Comparison of ENCODE assay signal across 7 mouse cellular contexts in genomic region chr4:57433941-57434704, GRCm38 (mm10). TPM values are rescaled to one million over a fixed set of nuclear protein-coding genes. Genes with fewer than 3 reads are reported as not detected.
DNase-seq lines count a peak whose midpoint lies in the region; ATAC-seq and TF ChIP-seq lines count a peak whose summit lies in the region.

Gene Palm2, plus strand, starts transcription at chr4:57434247.

- H3K27ac ChIP-seq in embryonic facial prominence, embryonic 12.5 days = no peak within 1 kb of the TSS
- no peak within 1 kb of the TSS; the same call in 1 of the 2 replicates for H3K27ac ChIP-seq in heart, adult 2 months
- H3K27ac ChIP-seq in limb, embryonic 13.5 days = no peak within 1 kb of the TSS
- peak within 1 kb of the TSS; percentile 93 for H3K27ac ChIP-seq in midbrain, postnatal 0 days (ENCODE audit: low read depth, low read length)

- DNase-seq in brain, adult 2 months (ENCODE audit: low read depth, low spot score) = peak; percentile 94
- DNase-seq in heart, adult 2 months = peak; percentile 65 to 69
- DNase-seq in kidney, adult 8-10 months = peak; percentile 9 to 13
- peak; percentile 85 for DNase-seq in midbrain, postnatal 0 days (ENCODE audit: low spot score)
- peak; percentile 77 for DNase-seq in telencephalon, adult 2 months (ENCODE audit: low read depth, low spot score)

- no peak for TF ChIP-seq EP300 in heart, adult 2 months (IDR thresholded peaks at IDR 0.05; ENCODE audit: insufficient read depth, low read depth, low read length)

- no peak for TF ChIP-seq POLR2A in heart, adult 2 months (IDR thresholded peaks at IDR 0.05; ENCODE audit: insufficient read depth, low read depth, low read length)

- 0 out of 2 replicates have a peak, but pooled peaks have one; percentile 8 for TF ChIP-seq CTCF in heart, adult 2 months (IDR thresholded peaks at IDR 0.05)
- peak; percentile 17 for TF ChIP-seq CTCF in midbrain, postnatal 0 days (IDR thresholded peaks at IDR 0.05)

- WGBS in embryonic facial prominence, embryonic 12.5 days = under 1% methylated on average over 67 of the region's 67 CpGs
- WGBS in heart, adult 2 months = under 1% methylated on average over 67 of the region's 67 CpGs
- under 1% methylated on average over 67 of the region's 67 CpGs for WGBS in limb, embryonic 13.5 days
- under 1% methylated on average over 59 of the region's 67 CpGs for WGBS in midbrain, postnatal 0 days

- no peaks in the 10 kb centered on the region for H3K9me3 ChIP-seq in embryonic facial prominence, embryonic 12.5 days
- H3K9me3 ChIP-seq in limb, embryonic 13.5 days = no peaks in the 10 kb centered on the region
- H3K9me3 ChIP-seq in midbrain, postnatal 0 days (ENCODE audit: low read length) = no peaks in the 10 kb centered on the region

- peak within 1 kb of the TSS; percentile 99 for H3K4me2 ChIP-seq in embryonic facial prominence, embryonic 12.5 days (replicated peaks)
- H3K4me2 ChIP-seq in limb, embryonic 13.5 days (replicated peaks) = peak within 1 kb of the TSS; percentile 100
- H3K4me2 ChIP-seq in midbrain, postnatal 0 days (ENCODE audit: low read depth, low read length, poor library complexity, severe bottlenecking) = peak within 1 kb of the TSS; percentile 70

- no peaks in the 10 kb centered on the region for H3K79me2 ChIP-seq in heart, adult 2 months (replicated peaks; ENCODE audit: control insufficient read depth, insufficient read depth, low read length)

- no peaks in the 10 kb centered on the region for H3K36me3 ChIP-seq in embryonic facial prominence, embryonic 12.5 days
- H3K36me3 ChIP-seq in heart, adult 2 months (ENCODE audit: control insufficient read depth, insufficient read depth, low read length) = no peaks in the 10 kb centered on the region
- no peaks in the 10 kb centered on the region for H3K36me3 ChIP-seq in limb, embryonic 13.5 days
- H3K36me3 ChIP-seq in midbrain, postnatal 0 days (ENCODE audit: insufficient read depth, low read length) = no peaks in the 10 kb centered on the region

- H3K4me1 ChIP-seq in embryonic facial prominence, embryonic 12.5 days = peaks cover 11% of the 10 kb centered on the region
- H3K4me1 ChIP-seq in heart, adult 2 months (ENCODE audit: control insufficient read depth, insufficient read depth, low read length) = no peaks in the 10 kb centered on the region
- H3K4me1 ChIP-seq in limb, embryonic 13.5 days = peaks cover 16% of the 10 kb centered on the region
- H3K4me1 ChIP-seq in midbrain, postnatal 0 days (ENCODE audit: insufficient read depth, low read length) = peaks cover 3% of the 10 kb centered on the region; the same call in 1 of the 2 replicates

- peak; percentile 73 for ATAC-seq in embryonic facial prominence, embryonic 12.5 days (ENCODE audit: insufficient number of reproducible peaks, insufficient read depth, low FRiP score, low TSS enrichment)
- ATAC-seq in limb, embryonic 13.5 days (ENCODE audit: low FRiP score, low read depth) = peak; percentile 76
- ATAC-seq in midbrain, postnatal 0 days (ENCODE audit: low FRiP score) = peak; percentile 83

- intact Hi-C loops in heart, adult 2 months (cut with DNase I) = no loop called here

- peak within 1 kb of the TSS; percentile 59 for H3K9ac ChIP-seq in embryonic facial prominence, embryonic 12.5 days
- H3K9ac ChIP-seq in heart, adult 2 months (ENCODE audit: low read depth, low read length) = peak within 1 kb of the TSS; percentile 43
- peak within 1 kb of the TSS; percentile 74 for H3K9ac ChIP-seq in limb, embryonic 13.5 days
- H3K9ac ChIP-seq in midbrain, postnatal 0 days (replicated peaks; ENCODE audit: low read length, poor library complexity, severe bottlenecking) = peak within 1 kb of the TSS; percentile 76

- H3K27me3 ChIP-seq in embryonic facial prominence, embryonic 12.5 days = peaks cover 33% of the 10 kb centered on the region
- H3K27me3 ChIP-seq in heart, adult 2 months (ENCODE audit: control insufficient read depth, insufficient read depth, low read length) = no peaks in the 10 kb centered on the region
- peaks cover 44% of the 10 kb centered on the region for H3K27me3 ChIP-seq in limb, embryonic 13.5 days
- H3K27me3 ChIP-seq in midbrain, postnatal 0 days (ENCODE audit: insufficient read depth, low read length) = no peaks in the 10 kb centered on the region

- peak within 1 kb of the TSS; percentile 63 for H3K4me3 ChIP-seq in embryonic facial prominence, embryonic 12.5 days
- H3K4me3 ChIP-seq in heart, adult 2 months = peak within 1 kb of the TSS; percentile 51
- peak within 1 kb of the TSS; percentile 70 for H3K4me3 ChIP-seq in limb, embryonic 13.5 days
- H3K4me3 ChIP-seq in midbrain, postnatal 0 days (ENCODE audit: low read depth, low read length) = peak within 1 kb of the TSS; percentile 61

RNA-seq across cellular contexts. Expression of gene Palm2, which starts in this region (rescaled TPM):
- polyA plus RNA-seq in embryonic facial prominence, embryonic 12.5 days (2016; fragmentation: Nextera tagmentation; extraction: Ambion mirVana) = 11.0 and 11.5 TPM in 2 replicates
- 10 to 100 TPM in 1 of 2 experiments, 1 to 10 TPM in 1; 9.9 to 13.2 TPM for total RNA-seq in heart, adult 2 months (2021)
- 0.33 and 0.56 TPM in 2 replicates for polyA plus RNA-seq in heart, adult 2 months (2012; rRNA removed)
- 8.5 and 9.7 TPM in 2 replicates for polyA plus RNA-seq in limb, embryonic 13.5 days (2015; fragmentation: Nextera tagmentation; extraction: Ambion mirVana)
- total RNA-seq in midbrain, postnatal 0 days (2014; rRNA removed) = 26.4 and 27.8 TPM in 2 replicates
- 19.8 and 33.1 TPM in 2 replicates for polyA plus RNA-seq in midbrain, postnatal 0 days (2015; fragmentation: Nextera tagmentation; extraction: Ambion mirVana)

Comparison
In these comparisons a context has a peak if more than half of its experiments do, and no peak if none do; other contexts are left out.
1. DNase-seq: peak in every context shown above with its lines; median percentile 94 in brain, adult 2 months; 85 in midbrain, postnatal 0 days; 77 in telencephalon, adult 2 months; 67 in heart, adult 2 months; 11 in kidney, adult 8-10 months.